Mouse (Mus musculus) embryo, embryonic 11 days (tissue): ENCODE measurements around the gene Stra6l.
A peak's percentile ranks its signal among the peaks of the same experiment; 100 is the strongest.

Source experiments
- DNase-seq: peaks from one replicate; pipeline ENCODE4 v3.0.0-alpha.2; 2015

Gene Stra6l

DNA sequence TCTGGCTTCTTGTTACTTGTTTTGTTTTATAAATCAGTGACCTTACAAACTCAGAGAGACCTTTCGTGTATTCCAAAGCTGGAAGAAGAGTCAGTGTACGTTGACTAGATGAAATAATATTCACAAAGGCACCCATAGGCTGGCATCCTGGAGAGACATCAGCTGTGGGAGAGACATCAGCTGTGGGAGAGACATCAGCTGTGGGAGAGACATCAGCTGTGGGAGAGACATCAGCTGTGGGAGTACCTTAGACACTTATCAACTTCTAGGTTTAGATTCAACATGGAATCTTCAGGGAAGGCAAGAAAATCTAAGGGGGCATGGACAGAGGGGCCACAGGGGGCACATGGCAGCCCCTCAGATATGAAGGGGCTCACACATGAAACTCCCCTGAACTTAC lies 2.2 kb upstream of the Stra6l start:
- no peak for DNase-seq

DNA sequence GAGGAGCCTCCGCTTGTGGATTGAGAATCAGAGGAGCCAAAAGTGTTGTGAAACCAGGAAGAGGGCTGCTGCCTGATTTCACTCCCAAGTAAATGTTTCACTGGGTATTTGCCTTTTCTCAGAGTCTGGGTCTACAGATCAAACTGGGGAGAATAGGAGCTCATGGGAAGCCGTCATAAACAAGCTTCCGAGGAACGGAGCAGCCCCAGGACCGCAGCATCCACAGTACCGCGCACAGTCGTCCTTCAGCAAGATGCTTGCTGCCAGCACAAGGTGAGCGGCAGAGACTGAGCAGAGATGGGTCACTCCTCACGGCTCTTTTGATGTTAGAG lies 327 bp downstream of the Stra6l start:
- peak; percentile 16 for DNase-seq

DNA sequence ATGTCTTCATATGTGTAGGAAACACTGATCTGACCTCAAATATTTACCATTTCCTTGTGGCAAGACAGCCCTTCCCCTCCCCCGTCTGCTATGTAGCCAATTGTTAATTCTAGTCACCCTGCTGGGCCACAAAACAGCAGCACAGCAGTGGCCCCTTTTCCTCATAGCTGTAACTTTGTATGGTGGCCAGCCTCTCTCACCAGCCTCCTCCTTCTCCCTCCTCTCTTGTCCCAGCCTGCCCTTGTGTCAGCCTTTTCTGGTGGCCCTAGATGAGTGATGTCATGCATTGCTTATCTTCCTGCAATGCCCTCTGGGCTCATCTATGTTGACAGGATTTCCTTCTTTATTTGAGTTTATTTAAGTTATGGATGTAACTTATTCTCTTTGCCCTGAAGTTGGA lies 955 bp downstream of the Stra6l start:
- DNase-seq: no peak

DNA sequence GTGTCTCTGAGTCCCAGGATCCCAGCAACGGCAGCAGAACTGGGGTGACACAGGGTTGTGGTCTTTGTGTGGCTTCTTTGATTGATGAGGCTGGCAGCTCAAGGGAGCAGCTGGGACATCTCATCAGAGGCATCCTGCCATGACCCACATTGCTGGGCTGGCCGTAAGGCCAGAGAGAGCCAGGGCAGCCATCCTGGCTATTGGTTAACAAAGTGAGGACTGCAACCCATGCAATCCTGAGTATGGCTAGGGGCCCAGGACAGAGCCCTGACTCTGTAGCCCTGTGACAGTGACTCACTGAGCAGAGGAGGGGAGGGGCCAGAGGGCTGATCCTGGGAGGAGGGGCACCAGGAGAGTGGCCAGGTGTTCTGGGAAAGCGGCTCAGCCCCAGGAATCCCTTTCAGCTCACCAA lies 3.2 kb downstream of the Stra6l start:
- peak; percentile 41 for DNase-seq

DNA sequence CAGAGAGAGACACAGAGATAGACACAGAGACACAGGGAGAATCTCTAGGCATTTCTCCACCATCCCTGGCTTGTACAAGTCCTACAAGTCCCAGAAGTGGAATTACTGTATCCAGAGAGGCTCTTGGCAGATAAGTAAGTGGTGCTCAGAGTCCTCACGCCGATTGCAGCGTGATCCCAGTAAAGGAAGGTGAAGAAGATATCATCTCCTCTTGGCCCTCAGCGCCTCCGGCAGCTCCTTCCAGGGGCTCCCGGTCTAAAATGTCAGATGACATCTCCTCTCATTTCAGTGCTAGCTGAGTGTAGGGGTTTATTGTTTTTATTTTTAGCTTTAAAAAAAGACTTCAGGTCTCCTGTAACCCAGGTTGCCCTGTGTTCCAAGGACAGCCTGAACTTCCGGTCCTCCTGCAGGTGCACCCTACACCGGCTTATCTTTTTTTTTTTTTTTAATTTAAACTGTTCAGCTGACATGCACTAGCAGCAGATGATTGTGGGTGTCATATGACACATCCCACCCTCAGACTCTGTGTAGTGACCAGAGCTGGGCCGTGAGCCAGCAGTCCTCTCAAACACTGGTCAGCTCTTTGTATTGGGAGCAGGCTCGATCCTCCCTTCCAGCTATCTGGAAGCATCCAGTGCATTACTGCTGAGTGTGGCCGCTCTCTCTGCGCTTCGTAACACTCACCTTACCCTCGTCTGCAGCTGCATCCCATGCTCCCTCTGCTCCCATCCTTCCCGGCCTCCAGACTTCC lies 5.2 kb downstream of the Stra6l start:
- DNase-seq: no peak

DNA sequence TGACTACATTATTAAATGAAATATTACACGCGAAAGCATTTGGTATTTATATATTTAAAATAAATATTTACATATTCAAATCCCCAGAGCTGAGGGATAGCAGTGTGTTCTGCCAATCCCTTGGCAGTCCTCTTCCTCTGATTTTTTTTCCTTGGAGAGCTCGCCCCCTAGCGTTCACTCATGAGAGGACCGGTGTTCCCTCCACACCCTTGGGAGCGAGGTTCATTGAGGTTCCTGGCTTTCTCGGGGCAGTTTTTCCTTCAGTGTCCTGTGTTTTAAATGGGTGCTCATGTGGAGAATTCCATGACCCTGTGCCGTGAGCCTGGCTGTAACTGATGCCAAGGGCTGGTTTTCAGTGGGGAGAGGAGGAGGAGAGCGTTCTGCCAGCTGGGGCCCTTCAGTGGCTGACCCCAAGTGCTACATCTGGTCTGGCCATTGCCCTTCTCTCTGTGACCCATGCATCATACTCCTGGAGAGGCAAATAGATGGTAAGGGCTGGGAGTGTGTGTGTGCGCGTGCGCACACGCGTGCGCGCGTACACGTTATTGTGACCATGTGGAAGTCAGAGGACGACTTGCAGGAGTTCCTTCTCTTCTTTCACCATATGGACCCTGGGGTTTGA lies 7.5 kb downstream of the Stra6l start:
- peak; percentile 85 for DNase-seq

DNA sequence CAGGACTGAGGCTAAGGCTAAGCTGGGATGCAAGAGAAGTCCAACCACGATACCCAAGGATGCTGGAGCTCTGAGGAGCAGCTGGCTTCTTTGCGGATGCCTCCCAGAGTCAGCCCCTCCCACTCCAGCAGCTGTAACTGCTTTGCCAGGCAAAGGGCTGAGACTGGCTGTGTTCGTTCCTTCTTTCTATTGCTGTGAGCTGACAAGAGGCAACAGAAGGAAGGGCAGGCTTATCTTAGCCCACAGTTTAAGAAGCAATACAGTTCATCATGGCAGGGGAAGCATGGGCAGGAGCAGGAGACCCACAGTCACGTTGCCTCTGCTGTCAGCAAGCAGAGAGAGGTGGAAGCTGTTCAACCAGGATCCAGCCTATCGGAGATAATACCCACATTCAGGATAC lies 12.7 kb downstream of the Stra6l start:
- DNase-seq: no peak

DNA sequence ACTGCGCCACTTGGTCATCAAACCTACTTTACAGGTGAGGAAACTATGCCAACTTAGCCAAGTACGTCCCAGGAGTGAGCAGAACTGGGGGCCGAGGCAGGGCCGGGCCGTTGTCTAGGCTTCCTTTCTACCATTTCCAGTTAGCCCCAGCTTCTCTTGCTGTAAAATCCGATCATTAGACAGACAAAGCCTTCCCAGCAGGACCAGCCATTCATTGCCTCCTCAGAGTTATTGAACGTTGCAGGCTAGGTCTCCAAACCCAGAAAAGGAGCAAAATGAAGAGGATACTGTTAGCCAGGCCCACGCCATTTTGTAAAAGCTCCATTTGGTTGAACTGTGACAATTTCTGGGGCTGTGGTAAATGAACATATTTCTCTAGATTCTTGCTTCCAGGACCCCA lies 19.0 kb downstream of the Stra6l start:
- no peak for DNase-seq

DNA sequence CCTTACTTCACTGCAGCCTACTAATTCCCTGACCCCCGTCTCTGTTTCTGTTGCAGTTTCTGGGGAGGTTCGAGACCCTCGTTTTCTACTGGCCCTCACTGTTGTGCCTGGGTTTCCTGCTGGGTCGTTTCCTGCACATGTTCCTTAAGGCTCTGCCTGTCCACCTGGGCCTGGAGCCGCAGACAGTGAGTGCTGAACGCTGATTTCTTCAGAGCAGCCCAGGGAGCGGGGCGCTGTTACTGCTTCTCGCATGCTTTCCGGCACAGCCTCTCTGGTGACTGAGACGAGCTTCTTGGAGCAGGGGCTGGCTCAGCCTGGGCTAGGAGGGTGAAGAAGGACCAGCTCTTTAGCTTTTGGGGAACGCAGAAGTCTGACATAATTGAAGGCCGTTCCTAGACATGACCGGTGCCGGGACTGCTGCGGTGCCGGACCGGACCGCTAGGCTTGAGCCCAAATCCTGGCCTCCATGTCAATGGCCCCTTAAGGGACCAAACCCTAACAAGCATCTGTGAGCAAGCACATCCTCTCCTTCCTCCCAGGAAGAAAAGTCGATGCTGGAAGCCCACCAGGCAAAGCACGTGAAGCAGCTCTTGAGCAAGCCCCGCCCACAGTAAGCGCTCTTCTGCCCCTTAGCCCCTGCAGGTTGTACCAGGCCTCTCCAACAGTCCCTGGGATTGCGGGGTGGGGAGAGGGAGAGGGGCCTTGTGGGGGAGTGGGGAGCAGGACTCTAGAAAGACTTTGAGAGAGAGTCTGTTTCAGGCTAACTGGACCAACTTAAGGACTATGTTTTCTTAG lies 20.8 kb downstream of the Stra6l start:
- DNase-seq: peak; percentile 43

DNA sequence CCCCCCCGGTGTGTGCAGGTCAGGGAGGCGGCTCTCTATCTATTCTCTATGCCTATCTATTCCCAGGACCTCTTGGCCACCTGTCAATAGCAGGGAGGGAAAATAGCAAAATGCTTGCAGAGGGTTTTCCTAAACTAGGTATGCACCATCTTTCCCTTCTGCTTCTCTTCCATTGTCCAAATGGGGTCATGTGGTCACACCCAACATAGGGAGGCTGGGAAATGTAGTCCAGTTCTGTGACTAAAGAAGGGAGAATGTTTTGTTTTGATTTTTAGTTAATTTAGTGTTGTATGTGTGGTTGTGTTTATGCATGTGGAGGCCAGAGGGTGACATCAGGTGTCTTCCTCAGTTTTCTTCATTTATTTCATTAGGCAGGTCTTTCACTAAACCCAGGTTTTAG lies 23.7 kb downstream of the Stra6l start:
- DNase-seq: peak; percentile 12

DNA sequence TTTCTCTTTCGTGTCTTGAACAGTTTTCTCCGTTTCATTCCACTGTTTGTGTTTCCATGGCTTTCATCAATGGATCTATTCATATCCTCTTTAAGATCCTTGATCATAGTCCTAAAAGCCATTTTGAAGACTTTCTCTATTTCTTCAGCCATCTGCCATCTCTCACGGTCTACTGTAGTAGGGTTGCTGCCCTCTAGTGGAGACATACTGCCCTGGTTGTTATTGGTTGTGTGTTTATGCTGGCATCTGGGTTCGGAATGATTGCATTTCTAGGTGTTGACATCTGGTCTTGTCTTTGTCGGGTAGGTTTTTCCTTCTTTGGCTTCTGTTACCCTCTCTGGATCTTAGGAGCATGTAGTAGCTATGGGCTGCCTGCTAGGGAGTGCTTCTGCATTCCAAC lies 30.5 kb downstream of the Stra6l start:
- peak; percentile 77 for DNase-seq

DNA sequence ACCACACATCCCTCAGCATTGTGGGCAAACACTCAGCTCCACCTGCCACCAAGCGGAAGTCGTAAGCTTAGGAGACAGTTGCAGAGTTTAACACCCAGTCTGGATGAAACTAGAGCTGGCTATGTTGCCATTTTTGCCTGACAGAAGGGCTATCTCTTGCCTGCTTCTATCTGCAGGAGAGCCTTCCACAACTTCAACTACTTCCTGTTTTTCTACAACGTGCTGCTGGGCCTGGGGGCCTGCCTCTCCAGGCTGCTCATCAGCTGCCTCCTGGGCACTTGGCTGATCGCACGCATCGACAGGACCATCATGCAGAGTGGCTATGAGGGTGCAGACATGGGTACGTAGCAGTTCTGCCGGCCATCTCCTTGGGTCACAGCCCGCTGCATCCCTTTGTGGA lies 34.1 kb downstream of the Stra6l start:
- no peak for DNase-seq

DNA sequence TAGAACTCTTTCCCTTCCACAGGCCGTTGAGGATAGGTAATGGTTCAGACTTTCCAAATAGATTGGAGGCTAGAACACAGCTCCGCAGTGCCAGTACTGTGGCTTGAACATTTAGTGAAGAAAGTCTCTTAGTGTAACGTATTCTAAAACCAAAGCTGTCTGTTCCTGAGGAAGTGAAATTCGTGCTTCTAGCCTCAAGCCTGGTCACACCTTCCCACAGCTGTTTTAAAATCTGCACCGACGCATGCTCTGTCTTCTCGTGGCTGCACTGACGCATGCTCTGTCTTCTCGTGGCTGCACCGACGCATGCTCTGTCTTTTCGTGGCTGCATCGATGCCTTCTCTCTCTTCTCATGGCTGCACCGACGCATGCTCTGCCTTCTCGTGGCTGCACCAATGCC lies 34.8 kb downstream of the Stra6l start:
- no peak for DNase-seq

DNA sequence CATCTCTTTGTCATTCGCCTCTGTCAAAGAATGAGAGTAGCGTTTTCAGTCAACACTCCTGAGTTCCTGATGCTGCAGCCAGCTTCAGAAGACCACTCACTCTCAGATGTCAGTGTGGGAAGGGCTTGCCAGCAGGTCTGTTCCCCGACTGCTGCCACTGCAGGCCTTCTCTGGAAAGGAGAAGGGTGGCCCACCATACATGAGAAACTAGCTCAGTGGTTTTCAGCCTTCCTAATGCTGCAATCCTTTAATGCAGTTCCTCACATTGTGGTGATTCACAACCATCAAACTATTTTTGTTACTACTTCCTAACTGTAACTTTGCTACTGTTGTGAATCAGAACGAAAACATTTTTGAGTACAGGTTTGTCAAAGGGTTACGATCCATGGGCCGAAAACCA lies 41.0 kb downstream of the Stra6l start:
- DNase-seq: peak; percentile 8

DNA sequence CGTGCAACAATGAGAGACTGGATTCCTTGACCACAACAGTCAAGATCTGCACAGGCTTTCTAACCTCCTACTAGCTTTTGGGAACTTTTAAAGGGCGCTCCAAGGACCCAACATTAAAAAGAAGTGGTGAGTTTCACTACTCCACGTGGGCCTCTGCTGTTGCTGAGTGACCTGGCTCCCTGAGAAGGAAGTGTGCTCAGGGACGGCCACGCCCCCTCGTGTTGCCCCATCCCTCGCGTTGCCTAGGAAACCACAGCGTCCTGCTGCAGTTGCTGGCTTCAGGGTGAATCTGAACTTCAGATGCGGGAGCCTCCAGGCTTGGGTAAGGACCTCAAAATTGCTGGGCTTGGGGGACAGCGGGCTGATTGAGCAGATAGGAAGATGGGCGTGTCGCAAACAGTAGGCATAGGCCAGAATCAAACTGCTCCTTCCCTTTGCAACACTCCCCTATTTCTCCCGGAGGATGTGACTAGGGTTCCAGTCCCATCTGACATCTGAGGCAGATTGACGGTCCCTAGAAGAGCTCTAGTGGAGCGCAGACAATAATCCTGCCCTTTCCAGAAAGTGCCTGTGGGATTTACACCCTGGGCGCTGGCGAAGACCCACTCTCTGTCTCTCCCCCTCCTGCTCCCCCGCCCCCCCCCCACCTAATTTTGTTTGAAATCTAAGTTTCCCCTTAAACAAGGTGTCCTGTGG lies 41.8 kb downstream of the Stra6l start, which contains the start of gene Ccdc180:
TSS of gene Ccdc180 (plus strand) at position 238 of the 696 bp plus-strand sequence.
- peak; percentile 91 for DNase-seq

DNA sequence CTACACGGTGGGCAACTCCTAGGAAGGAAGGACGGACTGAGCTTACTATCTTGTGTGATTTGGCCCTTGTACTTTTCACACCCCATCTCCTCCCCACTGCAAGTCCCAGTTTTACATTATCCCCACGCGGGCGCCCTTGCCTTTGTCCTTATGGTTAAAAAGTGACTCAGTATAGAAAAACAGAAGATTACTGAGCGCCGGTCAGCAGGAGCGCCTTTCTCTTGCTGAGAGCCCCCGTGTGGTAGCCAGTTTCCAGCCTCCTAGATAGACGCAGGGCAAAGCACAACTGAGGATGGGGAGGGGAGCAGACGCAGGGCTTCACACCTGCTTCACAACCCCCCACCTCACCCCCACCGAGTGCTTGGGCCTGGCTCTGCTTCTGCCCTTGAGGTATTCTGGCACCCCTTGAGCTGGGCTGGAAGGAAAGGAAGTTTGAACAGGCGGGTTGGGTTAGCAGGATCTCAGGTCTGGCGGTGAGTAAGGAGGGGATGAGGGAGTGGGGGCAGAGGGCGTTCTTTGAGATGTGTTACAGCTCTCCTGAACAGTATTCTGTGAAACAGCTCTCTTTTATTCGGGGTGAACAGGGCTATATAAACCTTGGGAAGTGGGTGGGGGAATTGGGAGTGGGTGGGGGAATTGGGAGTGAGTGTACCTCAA lies 48.1 kb downstream of the Stra6l start:
- DNase-seq: peak; percentile 8

DNA sequence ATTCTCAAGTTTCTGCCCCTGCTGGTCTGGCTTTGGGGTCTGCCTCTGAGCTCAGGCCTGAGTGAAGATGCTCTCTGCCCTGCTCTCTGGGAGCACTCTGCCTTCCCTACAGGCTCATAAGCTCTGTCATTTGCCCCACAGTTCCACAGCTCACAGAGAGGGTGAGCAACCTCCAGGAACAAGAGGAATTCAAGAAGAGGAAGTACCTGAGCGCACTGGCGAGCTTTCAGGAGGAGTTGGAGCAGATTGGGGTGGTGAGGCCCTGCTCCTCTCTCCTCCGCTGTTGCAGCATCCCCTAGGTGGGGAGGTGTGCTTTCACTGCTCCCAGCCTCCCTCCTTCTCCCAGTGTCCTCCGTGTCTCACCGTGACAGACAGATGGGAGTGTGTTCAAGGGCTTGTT lies 49.9 kb downstream of the Stra6l start:
- no peak for DNase-seq

DNA sequence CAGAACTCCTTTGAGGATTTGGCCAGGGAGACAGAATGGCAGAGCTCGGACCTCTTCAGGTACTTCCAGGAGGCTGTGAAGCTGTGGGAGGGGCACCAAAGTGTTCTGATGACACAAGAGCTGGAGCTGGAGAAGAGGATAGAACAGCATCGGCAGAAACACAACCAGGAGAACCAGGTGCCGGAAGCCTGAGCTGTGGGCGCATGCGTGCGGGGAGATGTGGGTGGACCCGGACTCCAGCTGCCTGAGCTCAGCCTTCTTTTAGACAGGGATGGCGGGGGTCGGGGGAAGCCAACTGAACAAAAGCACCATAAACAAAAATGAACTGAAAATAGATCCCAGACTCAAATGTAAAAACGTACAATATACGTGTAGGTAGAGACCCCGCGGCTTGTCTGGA lies 60.8 kb downstream of the Stra6l start:
- DNase-seq: no peak

DNA sequence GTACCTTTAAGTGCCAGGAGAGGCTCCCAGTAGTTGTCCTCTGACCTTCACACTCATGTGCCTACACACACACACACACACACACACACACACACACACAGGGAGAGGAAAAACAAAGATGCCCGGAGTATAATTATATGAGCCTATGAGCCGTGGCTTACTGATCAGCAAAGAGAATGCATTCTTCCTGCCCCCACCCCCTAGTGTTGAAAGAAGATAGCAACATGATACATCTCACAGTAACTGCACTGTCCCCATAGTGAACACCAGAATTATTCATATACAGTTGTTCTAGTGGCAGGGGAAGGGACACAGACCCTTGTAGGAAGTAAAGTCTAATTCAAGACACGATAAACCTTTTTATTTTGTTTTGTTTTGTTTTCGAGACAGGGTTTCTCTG lies 61.5 kb downstream of the Stra6l start:
- DNase-seq: no peak

DNA sequence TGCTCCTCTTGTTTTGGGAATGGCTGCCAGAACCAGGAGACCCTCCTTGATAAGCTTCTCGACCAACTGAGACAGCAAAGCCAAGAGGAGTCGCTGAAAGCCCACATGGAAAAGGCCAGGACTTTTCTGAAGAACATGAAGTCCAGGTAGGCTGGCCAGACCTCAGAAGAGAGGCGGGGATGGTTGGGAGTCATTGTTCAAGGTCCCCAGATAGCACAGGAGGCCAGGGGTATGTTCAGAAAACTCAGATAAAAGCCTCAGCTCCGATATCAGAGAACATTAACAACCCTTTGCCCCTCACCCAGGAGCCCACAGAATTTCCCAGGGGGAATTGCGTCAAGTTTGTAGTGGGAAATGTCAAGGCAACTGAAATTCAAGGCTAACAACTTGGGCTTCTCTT lies 62.8 kb downstream of the Stra6l start:
- DNase-seq: no peak

DNA sequence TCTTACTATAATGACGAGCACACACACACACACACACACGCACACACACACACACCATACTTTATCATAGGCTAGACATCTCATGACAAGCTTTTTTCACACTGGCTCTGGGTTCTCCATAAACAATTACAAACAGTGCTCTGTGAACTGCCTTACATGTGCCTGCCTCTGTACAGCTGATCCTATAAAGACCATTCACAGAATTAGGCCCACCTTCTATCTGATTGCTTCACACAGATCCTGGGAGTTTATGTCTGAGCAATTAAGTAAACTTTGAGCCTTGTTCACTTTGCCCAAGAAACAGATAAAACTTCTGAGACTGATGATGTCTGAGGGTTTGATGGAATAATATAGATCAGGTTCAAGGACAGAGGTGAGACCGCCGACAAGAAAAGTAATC lies 63.4 kb downstream of the Stra6l start:
- DNase-seq: no peak

DNA sequence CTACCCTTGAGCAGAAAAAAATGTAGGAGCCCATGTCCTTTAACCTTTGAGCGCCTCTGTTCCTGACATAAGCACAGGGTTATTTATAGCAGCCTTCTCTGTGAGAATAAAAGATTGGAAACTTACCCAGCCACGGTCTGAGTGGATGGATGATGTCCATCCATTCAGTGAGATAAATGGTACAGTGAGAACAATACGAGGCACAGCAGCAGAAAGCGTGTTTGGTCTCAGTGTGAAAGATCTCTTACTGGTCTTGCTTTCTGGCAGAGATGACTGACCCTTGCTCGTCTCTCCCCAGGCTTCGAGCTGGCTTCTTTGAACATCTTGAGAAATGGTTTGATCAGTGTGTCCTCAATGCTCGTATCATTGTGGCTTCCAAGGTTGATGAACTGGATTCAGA lies 68.6 kb downstream of the Stra6l start:
- no peak for DNase-seq
